ENCODE assay signal across 8 mouse cellular contexts in genomic region chr14:24586982-24587672, GRCm38 (mm10).
A peak's percentile ranks its signal among the peaks of the same experiment; 100 is the strongest.
DNase-seq lines count a peak whose midpoint lies in the region; ATAC-seq lines count a peak whose summit lies in the region.
"Had no signal": no experiment of that assay in that cellular context is flagged by ENCODE, and none has a peak within 500 bp of the region (broad histone marks: within the 10 kb centered on the region; RNA-seq: fewer than 3 reads in every experiment).

No protein-coding gene starts in this region.

- peak overlapping the region; percentile 70 for H3K27ac ChIP-seq in forebrain, embryonic 16.5 days (ENCODE audit: low read length)
- peak overlapping the region; percentile 61 for H3K27ac ChIP-seq in midbrain, embryonic 12.5 days (replicated peaks)
- H3K27ac ChIP-seq: limb, embryonic 13.5 days had no signal

- ATAC-seq in forebrain, embryonic 16.5 days: peak; percentile 63
- no peak for ATAC-seq in midbrain, embryonic 12.5 days (ENCODE audit: low FRiP score, low read depth)
- ATAC-seq in monocyte, adult 5-6 weeks (replicated peaks; ENCODE audit: insufficient number of reproducible peaks, low FRiP score, low TSS enrichment, poor library complexity, severe bottlenecking): no peak

- DNase-seq in right cerebral cortex, adult 18-20 months: peak; percentile 28
- DNase-seq in right cerebral cortex, postnatal 14 days: no peak
- DNase-seq in urinary bladder, postnatal 36 days (ENCODE audit: low spot score in 2 of 2): no peak
- DNase-seq in thymus, postnatal 36 days: no peak

- 65% methylated on average over 12 of the region's 12 CpGs for WGBS in forebrain, embryonic 16.5 days
- 82% methylated on average over 12 of the region's 12 CpGs for WGBS in midbrain, embryonic 12.5 days

- no peak overlapping the region for H3K4me2 ChIP-seq in forebrain, embryonic 16.5 days (ENCODE audit: low read length)
- H3K4me2 ChIP-seq in midbrain, embryonic 12.5 days (replicated peaks): no peak overlapping the region
- H3K4me2 ChIP-seq: limb, embryonic 13.5 days had no signal

- H3K4me1 ChIP-seq in forebrain, embryonic 16.5 days (replicated peaks; ENCODE audit: control insufficient read depth, insufficient read depth, low read length): peaks cover 9% of the 10 kb centered on the region
- peaks cover 3% of the 10 kb centered on the region for H3K4me1 ChIP-seq in midbrain, embryonic 12.5 days
- H3K4me1 ChIP-seq: limb, embryonic 13.5 days had no signal

- H3K9ac ChIP-seq in forebrain, embryonic 16.5 days (replicated peaks; ENCODE audit: low read depth, low read length): peak overlapping the region; percentile 10; the same call in 1 of the 2 replicates
- no peak overlapping the region for H3K9ac ChIP-seq in midbrain, embryonic 12.5 days (replicated peaks)
- H3K9ac ChIP-seq: limb, embryonic 13.5 days had no signal

- no peak overlapping the region for H3K4me3 ChIP-seq in forebrain, embryonic 16.5 days (replicated peaks; ENCODE audit: low read length)
- no peak overlapping the region for H3K4me3 ChIP-seq in midbrain, embryonic 12.5 days
- H3K4me3 ChIP-seq: limb, embryonic 13.5 days had no signal

- H3K9me3 ChIP-seq in forebrain, embryonic 16.5 days (ENCODE audit: control insufficient read depth, low read length): no peaks in the 10 kb centered on the region
- H3K9me3 ChIP-seq in midbrain, embryonic 12.5 days: no peaks in the 10 kb centered on the region
- H3K9me3 ChIP-seq: limb, embryonic 13.5 days had no signal

- H3K27me3 ChIP-seq in forebrain, embryonic 16.5 days (replicated peaks; ENCODE audit: control insufficient read depth, insufficient read depth, low read length): no peaks in the 10 kb centered on the region
- H3K27me3 ChIP-seq in midbrain, embryonic 12.5 days: no peaks in the 10 kb centered on the region
- H3K27me3 ChIP-seq: limb, embryonic 13.5 days had no signal

- no peaks in the 10 kb centered on the region for H3K36me3 ChIP-seq in forebrain, embryonic 16.5 days (ENCODE audit: control insufficient read depth, insufficient read depth)
- H3K36me3 ChIP-seq in midbrain, embryonic 12.5 days: no peaks in the 10 kb centered on the region
- H3K36me3 ChIP-seq: limb, embryonic 13.5 days had no signal
